8 mouse cellular contexts compared by ENCODE assay signal in genomic region chr2:105339993-105340392, GRCm38 (mm10). TPM values are rescaled to one million over a fixed set of nuclear protein-coding genes. Genes with fewer than 3 reads are reported as not detected.
DNase-seq lines count a peak whose midpoint lies in the region; ATAC-seq lines count a peak whose summit lies in the region.

No protein-coding gene starts in this region.

- peak; percentile 71 for ATAC-seq in megakaryocyte progenitor cell, adult 5-6 weeks (replicated peaks; ENCODE audit: poor library complexity)

- intact Hi-C loops in heart, postnatal 14 days (cut with DNase I), result loop anchor here (5.0 kb wide), 1 partner anchor 852 kb away; no protein-coding TSS in a partner anchor

- DNase-seq in heart, adult 11 months, result peak; percentile 54
- no peak for DNase-seq in heart, postnatal 14 days
- peak; percentile 5 for DNase-seq in lung, postnatal 14 days
- no peak for DNase-seq in lung, postnatal 4 days
- DNase-seq in MEL-GATA-1-ER (ENCODE audit: extremely low read depth, low read depth) (peak; percentile 21), MN1 (ENCODE audit: low spot score) (no peak)
- DNase-seq in layer of hippocampus, adult 8-10 months (ENCODE audit: low spot score in 2 of 2), result no peak

RNA-seq across cellular contexts. Expression of gene Rcn1, which starts 59.1 kb away (rescaled TPM):
- 10 to 100 TPM; 30.7 to 31.0 TPM for total RNA-seq in heart, postnatal 14 days (2021)
- total RNA-seq in megakaryocyte progenitor cell, adult 5-6 weeks (2015), result 18.1 and 22.9 TPM in 2 replicates
- 41.0 and 49.9 TPM in 2 replicates for total RNA-seq in megakaryocyte progenitor cell, adult 5-6 weeks (2017)
- 10 to 100 TPM; 17.5 to 21.8 (median 20.0) TPM for total RNA-seq in layer of hippocampus, adult 8-10 months (2022)

Comparison
In these comparisons a context has a peak if more than half of its experiments do, and no peak if none do; other contexts are left out.
1. DNase-seq: peak in heart, adult 11 months (single experiment), lung, postnatal 14 days (single experiment) and MEL-GATA-1-ER (single experiment); none in heart, postnatal 14 days (0 of 2), lung, postnatal 4 days (0 of 2), MN1 (single experiment) and layer of hippocampus, adult 8-10 months (0 of 2).